Mouse (Mus musculus) heart, postnatal 36 days (tissue): Measurements from ENCODE around the gene Dnmt3a. TPM values are rescaled to one million over a fixed set of nuclear protein-coding genes. Genes with fewer than 3 reads are reported as not detected.

Experiments
- DNase-seq, 2 experiments: peaks; one replicate each; pipeline ENCODE4 v3.0.0; 2021 to 2022
- intact Hi-C: fragments of 180-260 bp; cut with DNase I; formaldehyde crosslinking; loops from one replicate; pipeline ENCODE4 v1.15.1; 2025
- total RNA-seq, 2 experiments: library from RNA; stranded (reverse); gene quantifications; 2 replicates each; pipeline ENCODE4 v1.2.3; 2021

Gene Dnmt3a
- total RNA-seq = 10 to 100 TPM; 71.7 to 75.8 TPM

DNA sequence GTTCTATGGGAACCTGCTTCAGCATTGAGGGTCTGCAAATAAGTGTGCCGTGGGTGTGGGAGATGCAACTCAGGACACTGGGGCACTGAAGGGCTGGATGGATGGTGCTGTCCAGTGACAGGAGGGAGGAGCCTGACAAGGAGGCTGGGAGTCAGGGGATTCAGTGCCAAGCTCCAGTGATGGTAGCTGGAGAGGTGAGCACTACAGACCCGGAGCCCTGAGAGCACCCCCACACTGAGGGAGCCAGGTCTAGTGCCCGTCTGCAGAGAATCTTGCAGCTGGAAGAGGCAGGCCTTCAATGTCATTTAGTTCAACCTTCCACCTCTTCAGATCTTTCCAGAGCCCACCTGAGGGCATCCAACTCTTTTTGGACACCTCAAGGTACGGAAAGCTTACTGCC lies at the start of gene Dnmt3a:
Dnmt3a (plus strand) TSS at position 156 of the 400 bp plus-strand sequence.
- intact Hi-C loops = loop anchor here (1.0 to 10.0 kb wide), 3 partner anchors 47 to 231 kb away; partner anchors contain the start of gene Dtnb
- DNase-seq = no peak

- intact Hi-C loops = loop anchor here (5.0 kb wide), 1 partner anchor 36 kb away; no protein-coding TSS in a partner anchor
These were observed 49.6 kb upstream of the Dnmt3a start for GRCm38 (mm10) chr12:3756216-3756615.

GRCm38 (mm10) chr12:3758127-3758526 lies 47.7 kb upstream of the Dnmt3a start:
- intact Hi-C loops = loop anchor here (5.0 kb wide), 1 partner anchor 34 kb away; no protein-coding TSS in a partner anchor

More at GRCm38 (mm10) chr12:3756216-3756615, 49.6 kb upstream of the Dnmt3a start:
- DNase-seq = no peak

DNA sequence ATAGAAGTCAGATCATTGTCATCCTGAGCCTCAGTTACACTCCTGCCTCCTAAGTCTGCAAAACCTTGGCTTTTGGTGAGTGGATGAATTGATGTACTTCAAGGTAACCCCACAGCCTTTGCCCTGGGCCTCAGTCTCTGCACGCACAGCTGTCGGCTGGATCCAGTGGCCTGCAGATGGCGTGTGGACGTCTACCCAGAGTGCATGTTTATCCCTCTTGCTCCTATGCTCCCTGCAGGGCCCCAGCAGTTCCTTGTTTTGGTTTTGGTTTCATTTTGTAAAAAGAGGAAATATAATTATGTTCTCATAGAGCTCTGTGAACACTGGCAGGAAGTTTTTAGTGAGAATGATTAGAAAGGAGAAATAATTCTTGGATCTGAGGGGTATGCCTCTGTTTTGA lies 46.4 kb upstream of the Dnmt3a start:
- DNase-seq = peak; percentile 55 to 58
- intact Hi-C loops = loop anchor here (1.0 to 5.0 kb wide), 2 partner anchors 33 to 47 kb away; partner anchors contain the start of gene Dnmt3a

More at GRCm38 (mm10) chr12:3758127-3758526, 47.7 kb upstream of the Dnmt3a start:
- no peak for DNase-seq

DNA sequence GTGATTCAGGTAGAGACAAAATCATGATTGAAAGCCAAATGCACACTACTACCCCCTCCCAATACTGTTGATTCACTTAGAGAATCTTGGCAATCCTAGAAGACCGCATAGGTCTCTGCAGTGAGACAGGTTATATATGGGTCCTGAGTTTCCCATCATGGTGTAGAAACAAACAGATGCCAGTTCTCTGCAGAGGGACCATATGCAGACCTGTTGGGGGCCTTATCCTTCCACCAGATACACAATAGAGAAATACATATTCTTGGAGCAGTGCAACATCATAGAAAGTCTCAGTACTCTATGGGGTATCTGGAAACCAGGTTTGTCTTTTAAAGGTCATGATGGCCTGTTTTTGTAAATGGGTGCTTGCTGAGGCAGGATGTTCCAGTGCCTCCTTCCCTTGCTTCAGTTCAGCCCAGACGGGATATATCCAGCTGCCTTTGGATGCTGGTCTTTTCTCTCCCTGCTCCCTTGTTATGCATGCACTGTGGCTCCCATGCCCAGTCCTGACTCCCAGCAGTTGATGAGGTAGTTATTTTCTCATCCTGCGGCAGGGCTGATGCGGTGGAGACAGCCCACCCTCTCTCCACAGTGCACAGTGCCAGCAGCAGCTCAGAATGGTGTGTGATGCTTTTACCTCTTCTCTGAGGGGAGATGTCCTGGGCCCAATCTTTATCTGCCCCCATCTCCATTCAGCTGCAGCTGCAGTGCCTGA lies 44.8 kb upstream of the Dnmt3a start:
- DNase-seq = no peak
- intact Hi-C loops = no loop called here

GRCm38 (mm10) chr12:3761591-3762295 lies 44.1 kb upstream of the Dnmt3a start:
- no peak for DNase-seq
- intact Hi-C loops = no loop called here

- no peak for DNase-seq
These were observed 41.5 kb upstream of the Dnmt3a start for GRCm38 (mm10) chr12:3764191-3764804.

DNA sequence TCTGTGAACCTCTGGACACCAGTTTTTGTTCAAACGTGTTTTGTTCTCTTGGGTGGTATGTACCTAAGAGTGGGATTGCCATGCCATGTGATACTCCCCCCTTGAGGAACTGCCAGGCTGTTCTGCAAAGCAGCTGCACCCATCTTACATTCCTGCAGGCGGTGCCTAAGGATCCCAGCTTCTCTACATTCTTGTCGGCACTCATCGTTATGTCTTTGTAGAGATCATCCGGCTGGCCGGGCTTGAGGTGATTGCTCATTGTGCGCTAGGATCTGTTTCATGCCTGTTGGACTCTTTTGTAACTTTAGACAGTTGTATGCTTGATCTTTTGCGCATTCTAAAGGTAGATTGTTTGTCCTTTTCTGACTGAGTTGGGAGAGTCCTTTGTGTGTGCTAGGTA lies 38.4 kb upstream of the Dnmt3a start:
- DNase-seq = no peak
- intact Hi-C loops = no loop called here

More at GRCm38 (mm10) chr12:3764191-3764804, 41.5 kb upstream of the Dnmt3a start:
- intact Hi-C loops = loop anchor here (2.0 kb wide), 1 partner anchor 17 kb away; no protein-coding TSS in a partner anchor

DNA sequence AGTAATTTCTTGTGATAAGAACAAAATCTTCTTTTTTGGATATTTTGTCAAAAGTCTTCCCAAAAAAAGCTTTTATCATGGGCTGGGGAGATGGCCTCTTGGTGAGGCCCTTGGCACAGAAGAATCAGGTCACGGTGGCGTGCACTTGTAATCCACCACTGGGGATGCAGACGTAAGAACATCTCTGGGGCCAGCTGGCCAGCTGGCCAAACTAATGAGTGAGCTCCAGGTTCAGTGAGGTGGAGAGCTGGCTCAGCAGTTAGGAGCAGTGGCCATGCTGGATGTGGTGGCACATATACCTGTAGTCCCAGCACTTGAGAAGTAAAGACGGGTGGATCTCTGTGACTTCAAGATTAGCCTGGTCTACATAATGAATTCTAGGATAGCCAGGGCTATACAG lies 37.4 kb upstream of the Dnmt3a start:
- intact Hi-C loops = no loop called here
- DNase-seq = no peak

DNA sequence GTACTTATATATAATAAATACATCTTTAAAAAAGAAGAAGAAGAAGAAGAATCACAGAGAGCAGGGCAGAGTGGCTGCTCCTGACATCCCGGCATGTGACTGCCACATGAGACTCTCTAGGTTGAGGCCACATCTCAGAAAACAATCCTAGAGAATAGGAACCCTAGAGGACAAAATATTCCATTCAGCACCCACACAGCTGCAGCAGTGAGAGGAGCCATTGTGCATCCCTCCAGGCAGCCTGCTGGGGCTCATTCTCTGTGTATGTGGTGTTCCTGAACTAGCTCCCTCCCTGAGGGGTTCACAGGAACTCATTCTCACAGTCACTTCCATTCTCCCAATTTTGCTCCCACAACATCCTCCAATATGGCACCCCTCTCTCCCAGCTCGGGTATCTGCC lies 35.3 kb upstream of the Dnmt3a start:
- no peak for DNase-seq
- intact Hi-C loops = no loop called here

DNA sequence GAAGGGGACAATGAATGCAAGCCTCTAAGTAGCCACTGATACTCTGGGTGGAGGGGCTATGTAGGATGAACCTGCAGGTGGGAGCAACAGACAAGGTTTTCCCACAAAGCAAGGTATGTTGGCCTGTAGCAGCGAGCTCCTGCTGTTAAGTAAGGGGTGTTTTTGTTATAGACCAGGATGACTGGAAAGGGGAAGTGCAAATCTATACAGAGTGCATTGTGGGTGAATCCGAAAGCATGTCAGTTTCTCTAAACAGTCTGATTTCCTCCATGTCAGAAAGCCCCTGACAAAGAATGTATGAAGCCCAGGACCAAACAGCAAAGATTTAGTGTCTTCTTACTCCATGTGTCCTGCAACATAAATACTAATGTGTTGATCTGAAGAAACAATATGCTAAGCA lies 34.7 kb upstream of the Dnmt3a start:
- no peak for DNase-seq
- intact Hi-C loops = no loop called here

GRCm38 (mm10) chr12:3773643-3774042 lies 32.2 kb upstream of the Dnmt3a start:
- intact Hi-C loops = no loop called here
- no peak for DNase-seq

GRCm38 (mm10) chr12:3776015-3776414 lies 29.8 kb upstream of the Dnmt3a start:
- no peak for DNase-seq

GRCm38 (mm10) chr12:3777682-3778081 lies 28.1 kb upstream of the Dnmt3a start:
- intact Hi-C loops = no loop called here
- DNase-seq = no peak

More at GRCm38 (mm10) chr12:3776015-3776414, 29.8 kb upstream of the Dnmt3a start:
- intact Hi-C loops = no loop called here

DNA sequence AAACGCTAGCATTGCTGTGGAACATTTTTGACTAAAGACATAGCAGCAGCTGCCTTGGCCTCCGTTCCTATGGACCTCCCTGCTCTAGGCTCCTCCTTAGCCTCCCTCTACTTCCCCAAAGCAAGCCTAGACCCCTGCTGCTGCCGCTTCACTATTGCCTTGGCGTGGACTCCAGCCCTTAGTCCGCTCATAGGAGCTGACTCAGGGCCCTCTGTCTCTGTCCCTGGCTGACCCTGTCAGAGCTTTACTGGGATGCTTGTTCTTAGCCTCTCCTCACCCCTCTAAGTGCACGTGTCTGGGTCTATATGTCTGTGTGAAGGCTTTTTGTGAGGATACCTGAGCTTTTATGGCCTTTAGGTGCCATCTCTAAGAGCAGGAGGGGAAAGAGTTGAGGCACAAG lies 27.5 kb upstream of the Dnmt3a start:
- intact Hi-C loops = no loop called here
- no peak for DNase-seq

- intact Hi-C loops = loop anchor here (2.0 kb wide), 1 partner anchor 15 kb away; no protein-coding TSS in a partner anchor
- DNase-seq = no peak
These were observed 26.2 kb upstream of the Dnmt3a start for GRCm38 (mm10) chr12:3779639-3780038.

DNA sequence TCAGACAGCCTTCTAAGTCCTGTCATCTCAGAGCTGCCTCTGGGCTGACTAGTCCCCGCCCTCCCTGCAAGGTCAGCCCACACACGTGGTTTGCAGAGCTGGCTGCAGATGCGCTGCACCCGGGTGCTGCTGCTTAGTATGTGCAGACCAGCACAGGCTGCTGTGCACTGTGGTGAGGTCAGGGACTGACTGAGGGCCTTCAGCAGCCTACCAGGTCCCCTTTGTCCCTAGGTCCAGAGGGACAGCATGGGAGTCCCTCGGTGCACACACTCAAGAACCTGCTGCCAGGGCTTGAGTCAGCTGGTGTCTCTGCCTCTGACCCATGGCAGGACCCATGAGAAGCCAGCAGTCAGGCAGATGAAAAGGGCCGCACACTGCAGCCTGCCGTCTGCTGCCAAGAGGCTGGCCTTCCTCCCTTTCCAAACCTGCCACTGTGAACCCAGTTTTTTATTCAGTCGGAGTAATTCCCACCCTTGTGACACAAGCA lies 25.4 kb upstream of the Dnmt3a start:
- intact Hi-C loops = loop anchor here (2.0 kb wide), 1 partner anchor 16 kb away; no protein-coding TSS in a partner anchor
- DNase-seq = peak; percentile 57 to 61

GRCm38 (mm10) chr12:3780931-3781471 lies 24.8 kb upstream of the Dnmt3a start:
- DNase-seq = peak; percentile 33 to 52
- intact Hi-C loops = loop anchor here (2.0 kb wide), 1 partner anchor 16 kb away; no protein-coding TSS in a partner anchor

- intact Hi-C loops = loop anchor here (2.0 kb wide), 1 partner anchor 17 kb away; no protein-coding TSS in a partner anchor
- DNase-seq = peak; percentile 91 to 96
These were observed 24.3 kb upstream of the Dnmt3a start for GRCm38 (mm10) chr12:3781482-3781881.

- DNase-seq = no peak
- intact Hi-C loops = no loop called here
These were observed 22.5 kb upstream of the Dnmt3a start for GRCm38 (mm10) chr12:3783196-3783825.
